Mouse (Mus musculus) kidney, postnatal 36 days (tissue): Measurements from ENCODE around the gene Myo1g.

Experiments used
- DNase-seq, 2 experiments: peaks; one replicate each; pipeline ENCODE4 v3.0.0; 2021 to 2022; ENCODE audit warnings: mixed read lengths in 2 of 2

Gene Myo1g

DNA sequence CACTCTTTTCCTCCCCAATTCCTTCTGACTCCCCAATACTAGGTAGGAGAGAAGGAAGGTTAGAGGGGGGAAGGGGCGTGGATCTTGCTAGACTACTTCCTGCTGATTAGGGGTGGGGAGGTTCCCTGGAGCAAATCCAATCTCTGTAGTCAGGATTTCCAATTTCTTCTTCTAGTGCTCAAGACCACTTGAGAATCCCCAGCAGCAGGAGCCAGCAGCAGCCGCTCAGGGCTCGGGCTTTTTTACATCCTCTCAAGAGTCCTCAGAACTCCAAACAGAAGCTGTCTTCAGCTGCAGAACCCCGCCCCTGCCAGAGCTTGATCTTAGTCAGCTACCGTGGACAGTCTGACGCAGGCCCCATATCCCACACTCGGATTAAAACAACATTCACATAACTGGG is 33.3 kb downstream of the Myo1g start:
- DNase-seq, result no peak

DNA sequence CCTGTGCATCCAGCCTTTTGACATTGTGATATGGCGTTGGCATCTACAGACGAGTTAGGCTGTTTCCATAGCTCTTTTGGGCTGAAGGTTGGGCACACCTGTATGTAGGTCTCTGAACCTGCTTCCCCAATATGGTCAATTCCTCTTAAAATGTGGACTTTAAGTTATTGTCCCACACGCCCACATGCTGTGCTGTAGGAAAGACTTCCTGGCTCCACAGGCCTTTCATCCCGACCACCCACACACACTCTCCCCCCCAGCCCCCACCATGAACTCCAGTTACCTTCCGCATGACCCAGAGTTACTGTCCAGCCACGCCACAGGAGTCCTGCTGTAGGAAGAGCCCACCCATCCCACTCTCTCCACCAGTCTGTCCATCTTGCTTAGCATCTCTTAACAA is 33.8 kb downstream of the Myo1g start:
- no peak for DNase-seq

DNA sequence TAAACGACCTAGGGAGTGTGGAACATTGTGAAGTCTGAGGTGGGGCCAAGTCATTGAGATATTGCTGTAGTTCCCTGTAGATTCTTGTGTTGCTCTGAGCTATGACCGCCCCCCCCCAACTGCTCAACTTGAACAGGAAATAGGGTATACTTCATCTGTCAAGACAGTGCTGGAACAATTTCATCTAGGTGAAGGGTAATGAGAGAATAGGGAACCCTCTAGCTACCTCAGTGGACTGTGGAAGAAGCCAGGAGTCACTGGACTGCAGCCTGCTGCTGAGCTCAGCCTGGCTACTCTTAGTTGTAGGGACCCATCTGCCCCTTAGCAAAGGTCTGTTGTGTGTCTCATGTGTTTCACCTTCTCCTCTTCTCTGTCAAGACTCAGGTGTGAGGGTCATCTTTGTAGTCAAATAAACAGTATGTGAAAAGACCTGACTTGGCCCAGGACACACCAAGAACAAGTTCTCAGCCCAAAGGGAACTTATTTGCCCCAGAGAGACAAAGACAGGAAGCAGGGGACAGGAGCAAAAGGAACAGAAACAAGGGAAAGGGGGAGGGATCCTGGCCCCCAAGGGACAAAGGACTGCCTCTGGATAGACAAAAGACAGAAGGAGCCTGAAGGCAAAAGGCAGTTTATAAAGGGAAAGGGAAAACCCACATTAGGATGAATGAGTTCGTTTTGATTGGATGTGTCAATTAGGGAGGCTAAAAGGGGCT is 36.4 kb downstream of the Myo1g start:
- DNase-seq, result no peak

DNA sequence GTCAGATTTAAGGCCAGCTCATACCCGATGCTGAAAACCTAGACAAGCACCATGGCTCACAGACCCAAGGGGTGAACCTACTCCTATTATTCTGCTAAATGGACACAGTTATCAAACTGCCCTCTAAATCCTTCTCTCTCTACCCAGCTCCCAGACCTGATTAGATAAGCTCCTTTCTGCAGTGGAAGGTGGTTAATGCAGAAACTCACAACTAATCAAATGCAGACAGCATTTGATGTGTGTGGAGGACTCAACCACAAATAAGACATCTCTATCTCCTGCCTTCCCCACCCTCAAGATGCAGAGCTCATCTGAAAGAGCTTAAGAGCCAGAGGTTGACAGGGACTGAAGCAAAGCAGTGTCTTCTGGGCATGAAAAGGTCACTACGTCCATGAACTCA is 37.7 kb downstream of the Myo1g start:
- DNase-seq, result no peak

DNA sequence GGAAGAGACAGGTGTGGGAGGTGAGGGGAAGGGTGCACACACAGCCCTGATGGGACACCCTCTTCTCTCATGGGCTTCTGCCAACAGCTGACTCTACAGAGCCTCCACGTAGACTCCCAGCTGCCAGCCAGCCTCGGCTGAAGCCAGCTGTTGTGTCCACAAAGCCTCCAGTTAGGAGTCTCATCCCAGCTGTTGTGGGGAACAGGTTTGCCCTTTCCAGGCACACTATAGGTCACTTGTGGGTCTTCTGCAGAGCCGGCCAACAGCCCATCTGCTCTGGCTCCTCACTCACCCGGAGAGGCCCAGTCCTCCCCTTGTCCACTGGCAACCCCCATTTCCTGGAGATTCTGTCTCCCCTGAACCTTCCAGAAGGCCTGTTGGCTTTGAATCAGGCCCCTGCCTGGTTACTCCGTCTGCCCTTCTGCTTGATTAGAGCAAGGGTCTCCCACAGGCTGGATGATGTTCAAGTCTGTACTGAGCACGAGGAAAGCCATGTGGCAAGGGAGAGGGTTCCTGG is 39.0 kb downstream of the Myo1g start:
- no peak for DNase-seq

DNA sequence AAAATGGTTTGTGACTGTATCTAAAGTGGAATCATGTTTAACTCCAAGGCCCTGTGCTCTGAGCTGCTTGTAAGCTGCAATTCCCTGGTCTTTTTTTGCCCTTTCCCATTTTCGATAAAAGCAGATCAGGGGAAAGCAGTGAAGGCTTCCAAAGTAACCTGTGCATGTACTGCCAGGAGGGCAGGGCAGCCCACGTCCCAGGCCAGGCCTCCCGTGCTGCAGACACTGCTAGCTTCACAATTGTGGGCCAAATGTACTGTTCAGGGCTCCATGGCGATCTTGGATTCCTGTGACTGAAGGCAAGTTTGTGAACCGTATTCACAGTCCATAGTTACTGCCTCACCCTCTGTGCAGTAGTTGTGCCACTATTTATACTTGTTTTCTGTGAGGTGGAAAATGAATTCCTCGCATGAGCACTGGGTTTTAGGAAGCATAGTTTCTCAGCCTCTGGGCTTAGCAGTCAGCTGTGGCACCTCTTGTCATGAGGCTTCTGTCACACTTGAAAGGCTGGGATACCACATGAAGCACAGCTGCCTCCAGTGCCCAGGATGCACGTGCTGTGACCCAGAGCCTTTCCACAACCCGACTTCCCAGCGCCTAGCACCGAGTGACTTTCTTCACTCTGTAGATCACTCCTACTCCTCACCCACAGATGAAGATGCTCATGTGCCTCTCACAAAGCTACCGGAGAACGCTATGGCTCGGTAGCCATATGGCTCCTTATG is 39.9 kb downstream of the Myo1g start:
- DNase-seq, result no peak

DNA sequence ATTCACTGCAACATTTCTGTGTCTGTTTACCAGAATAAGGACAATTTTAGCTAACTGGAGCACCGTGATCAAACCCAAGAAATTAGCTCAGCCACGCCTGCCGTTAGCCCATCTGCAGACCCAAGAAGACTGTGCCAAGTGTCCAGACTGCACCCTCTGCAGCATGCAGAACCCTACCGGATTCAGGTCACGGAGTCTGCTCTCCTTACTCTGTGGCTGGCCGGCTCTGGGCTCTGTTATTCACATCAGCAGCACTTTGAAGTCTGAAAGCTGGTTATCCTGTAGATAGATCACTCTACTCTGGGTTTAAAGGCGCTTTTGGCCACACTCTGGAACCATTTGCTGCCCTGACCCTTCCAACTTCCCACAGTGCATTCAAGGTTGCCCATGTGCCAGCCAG is 40.6 kb downstream of the Myo1g start:
- no peak for DNase-seq

DNA sequence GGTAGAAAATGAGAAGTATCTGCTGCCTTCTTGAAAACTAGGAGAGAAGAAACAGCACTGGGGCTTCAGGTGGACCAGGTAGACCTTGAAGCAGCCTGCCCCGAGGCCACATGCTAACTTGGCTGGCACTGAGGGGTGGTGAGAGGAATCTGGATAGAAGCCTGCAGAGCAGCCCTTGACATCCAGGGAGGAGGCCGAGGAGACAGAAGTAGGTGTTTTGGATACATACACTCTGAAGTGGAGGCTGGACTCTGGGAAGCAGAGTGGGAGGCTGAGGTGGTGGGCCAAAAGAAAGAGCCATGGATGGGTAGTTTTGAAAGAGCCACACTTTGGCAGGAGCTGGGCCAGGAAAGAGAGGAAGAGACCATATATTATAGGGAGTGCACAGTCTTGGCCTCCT is 41.5 kb downstream of the Myo1g start:
- no peak for DNase-seq

DNA sequence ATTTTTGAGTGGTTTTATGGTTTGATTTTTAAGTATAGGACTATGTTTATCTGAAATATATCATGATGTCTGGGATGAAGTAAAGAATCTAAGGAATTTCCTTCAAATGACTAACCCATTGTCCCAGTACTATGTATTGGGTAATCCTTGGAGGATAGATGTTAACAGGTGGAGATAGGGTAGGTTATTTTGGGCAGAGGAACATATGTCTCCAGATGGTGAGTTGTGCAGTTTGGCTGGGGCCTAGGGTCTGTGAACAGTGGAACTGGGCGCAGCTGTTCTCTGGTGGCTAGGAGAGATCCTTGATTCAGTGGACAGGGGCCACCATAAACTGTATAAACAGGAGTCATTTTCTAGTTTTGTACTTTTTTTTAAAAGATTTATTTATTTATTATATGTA is 43.4 kb downstream of the Myo1g start:
- DNase-seq, result no peak

DNA sequence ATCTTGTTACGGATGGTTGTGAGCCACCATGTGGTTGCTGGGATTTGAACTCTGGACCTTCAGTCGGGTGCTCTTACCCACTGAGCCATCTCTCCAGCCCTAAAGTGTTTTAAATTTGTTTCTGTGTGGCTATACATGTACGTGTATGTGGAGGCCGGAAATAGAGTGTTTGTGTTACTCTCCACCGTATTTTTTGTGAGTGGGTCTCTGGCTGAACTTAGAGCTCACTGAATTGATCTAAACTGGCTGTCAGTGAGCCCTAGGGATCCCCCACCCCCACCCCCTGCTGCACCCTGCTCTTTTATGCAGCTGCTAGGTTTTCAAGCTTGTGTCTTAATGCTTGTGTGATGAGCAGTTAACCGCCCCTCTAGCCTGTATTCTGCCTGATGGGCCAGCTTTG is 43.9 kb downstream of the Myo1g start:
- DNase-seq, result no peak

DNA sequence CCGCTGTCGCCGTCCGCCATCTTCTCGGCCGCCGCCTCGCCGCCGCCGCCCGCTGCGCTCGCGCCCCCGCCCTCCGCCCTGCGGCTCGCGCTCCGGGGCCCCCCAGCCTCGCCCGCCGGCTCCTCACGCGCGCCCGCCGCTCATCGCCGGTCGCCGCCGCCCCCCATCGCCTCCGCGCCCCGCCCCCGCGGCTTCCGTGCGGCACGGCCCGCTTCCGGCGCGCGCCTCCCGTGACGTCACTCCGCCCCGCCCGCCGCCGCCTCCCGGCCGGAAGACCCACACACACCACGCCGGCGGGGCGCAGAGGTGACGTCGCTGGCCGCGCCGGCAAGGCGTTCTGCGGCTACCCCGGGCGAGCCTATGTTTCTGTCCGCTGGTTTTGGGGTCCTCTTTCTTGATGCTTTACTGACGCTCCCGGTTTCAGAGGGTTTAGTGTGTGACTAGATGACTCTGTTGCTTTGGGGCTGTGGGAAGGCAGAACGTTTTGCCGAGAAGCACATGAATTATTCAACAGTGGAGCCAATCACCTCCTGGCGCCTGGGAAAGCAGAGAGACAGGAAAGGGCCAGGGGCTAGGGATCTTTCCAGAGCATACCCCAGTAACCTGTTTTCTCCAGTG is 44.8 kb downstream of the Myo1g start, which contains the start of gene Purb:
Gene Purb, minus strand, starts transcription at position 51 of the 618 bp plus-strand sequence.
- peak; percentile 92 to 97 for DNase-seq

DNA sequence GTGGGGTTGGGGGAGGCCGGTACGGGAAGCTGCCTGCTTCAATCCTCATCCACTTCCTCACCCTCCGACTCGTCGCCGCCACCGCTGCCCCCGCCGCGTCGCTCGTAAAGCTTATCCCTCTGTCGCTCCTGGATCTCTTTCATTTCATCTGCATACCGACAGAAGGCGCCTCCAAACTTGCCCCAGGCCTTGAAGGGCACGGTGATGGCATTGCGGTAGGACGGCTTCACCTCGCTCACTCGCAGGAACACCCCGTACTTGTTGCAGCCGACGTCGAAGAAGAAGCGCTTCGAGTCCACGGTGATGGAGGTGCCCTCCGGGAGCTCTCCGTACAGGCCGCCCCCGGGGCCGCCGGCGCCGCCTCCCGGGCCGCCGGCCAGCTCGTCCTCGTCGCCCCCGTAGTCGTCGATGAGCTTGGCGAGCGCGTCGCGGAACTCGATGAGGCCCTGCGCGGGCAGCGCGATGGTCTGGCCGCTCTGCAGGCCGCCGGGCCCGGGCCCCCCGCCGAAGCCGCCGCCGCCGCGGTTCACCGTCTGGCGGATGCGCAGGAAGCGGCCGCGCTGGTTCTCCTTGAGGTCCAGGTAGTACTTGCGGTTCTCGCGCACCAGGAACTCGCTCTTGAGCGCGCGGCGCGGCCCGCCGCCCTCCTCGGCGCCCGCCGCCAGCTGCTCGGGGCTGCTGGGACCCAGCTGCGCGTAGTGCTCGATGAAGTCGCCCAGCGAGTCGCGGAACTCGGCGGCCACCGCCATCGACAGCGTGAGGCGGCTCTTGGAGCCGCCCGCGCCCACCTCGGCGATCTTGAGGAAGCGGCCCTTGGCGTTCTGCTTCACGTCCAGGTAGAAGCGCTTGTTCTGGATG is 45.7 kb downstream of the Myo1g start:
- peak; percentile 43 to 74 for DNase-seq

DNA sequence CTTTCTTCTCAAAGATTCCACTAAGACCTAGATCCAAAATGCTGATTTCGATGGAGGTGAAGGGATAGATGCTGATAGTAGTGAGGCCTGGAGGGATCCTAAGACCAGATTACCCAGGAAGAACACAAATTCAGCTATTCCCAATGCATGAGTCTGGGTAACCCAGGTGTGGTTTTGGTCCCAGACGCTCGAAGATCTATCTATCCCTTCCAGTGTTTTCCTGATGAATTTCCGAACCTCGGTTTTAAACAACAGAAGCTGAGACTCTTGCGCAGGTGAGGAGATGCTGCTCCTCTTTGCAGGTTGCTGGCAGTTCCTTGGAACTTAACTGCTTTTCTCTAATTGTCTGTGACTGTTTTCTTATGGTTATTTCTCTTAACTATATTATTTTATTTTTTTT is 46.4 kb downstream of the Myo1g start:
- DNase-seq, result no peak

DNA sequence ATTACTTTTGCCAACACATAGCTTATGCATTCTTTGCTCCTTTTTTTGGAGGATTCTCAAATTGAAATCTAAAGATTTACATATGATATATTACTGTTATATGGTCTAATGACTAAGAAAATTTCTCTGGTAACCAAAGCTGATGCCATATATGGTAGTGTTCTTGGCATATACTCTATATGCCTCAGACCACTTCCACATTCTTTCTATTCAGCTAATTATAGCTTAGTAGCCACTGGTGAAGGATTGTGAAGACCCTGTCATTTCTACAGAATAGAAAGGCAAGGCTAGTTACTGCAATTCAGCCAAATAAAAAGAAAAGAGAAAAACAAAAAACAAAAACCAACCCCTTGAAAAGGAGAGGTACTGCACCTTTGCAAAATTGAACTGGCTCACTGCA is 48.7 kb downstream of the Myo1g start:
- DNase-seq, result no peak

DNA sequence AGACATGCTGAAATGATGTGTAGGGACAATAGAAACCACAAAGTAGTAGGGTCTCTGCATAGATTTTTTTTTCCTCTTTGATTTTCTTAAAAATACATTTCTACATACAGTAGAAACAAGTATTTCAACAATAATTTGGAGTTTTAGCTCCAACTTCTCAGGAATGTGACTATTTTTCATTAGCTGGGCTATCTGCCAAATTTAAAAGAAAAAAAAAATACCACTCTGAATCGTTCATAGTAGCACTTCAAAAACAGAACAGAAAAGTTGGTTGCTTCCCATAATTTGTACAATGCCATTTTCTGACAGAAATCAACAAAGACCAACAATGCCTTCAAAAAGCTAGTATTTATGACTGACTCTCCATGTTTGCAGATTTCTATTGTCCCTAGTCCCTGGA is 49.3 kb downstream of the Myo1g start:
- DNase-seq, result no peak

DNA sequence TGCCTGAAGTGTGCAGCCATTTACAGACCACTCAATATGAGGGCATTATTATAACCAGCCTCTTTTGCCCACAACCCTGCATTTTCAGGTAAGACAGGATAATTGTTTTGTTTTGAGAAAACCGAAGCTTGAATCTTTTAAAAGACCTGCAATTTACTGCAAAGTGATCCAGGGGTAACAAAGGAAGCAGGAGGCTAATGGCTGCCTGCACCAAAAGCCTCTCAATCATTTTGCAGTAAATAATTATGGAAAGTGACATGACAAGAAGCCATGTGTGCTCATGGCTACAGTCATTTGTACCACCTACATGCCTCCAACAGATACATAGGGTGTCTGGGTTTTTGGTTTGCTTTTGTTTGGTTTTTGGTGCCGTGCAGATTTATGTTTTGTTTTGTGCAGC is 49.7 kb downstream of the Myo1g start:
- no peak for DNase-seq

DNA sequence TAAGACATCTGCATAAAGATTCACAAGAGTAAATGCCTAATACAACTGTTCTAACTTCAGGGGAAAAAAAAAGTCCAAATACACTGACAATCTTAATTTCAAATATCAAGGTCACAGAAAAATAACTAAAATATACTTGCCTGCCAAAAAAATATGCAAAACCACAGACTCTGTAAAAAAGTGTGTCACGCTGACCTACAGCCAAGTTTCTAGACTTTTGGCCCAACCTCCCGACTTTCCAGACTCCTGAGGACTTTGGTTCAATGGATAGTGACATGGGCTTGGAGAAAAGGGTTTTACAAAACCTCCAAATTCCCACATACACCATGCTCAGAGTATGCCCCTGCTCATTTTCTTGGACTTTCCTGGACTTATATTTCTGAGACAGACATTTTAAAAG is 52.2 kb downstream of the Myo1g start:
- DNase-seq, result peak; percentile 32 to 51

DNA sequence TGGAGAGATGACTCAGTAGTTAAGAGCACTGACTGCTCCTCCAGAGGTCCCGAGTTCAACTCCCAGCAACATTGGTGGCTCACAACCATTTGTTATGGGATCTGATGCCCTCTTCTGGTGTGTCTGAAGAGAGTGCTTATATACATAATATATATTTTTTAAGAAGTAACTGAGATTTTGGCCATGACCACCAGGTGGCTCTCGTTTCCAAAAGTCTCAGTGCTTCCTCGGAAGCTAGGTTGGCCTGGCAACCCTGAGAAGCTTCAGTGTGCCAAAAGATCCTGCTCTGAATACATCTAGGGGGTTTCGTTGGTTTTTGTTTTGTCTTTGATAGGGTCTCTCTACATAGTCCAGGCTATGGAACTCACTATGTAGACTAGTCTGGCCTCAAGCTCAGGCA is 55.6 kb downstream of the Myo1g start:
- DNase-seq, result peak; percentile 62 to 77

DNA sequence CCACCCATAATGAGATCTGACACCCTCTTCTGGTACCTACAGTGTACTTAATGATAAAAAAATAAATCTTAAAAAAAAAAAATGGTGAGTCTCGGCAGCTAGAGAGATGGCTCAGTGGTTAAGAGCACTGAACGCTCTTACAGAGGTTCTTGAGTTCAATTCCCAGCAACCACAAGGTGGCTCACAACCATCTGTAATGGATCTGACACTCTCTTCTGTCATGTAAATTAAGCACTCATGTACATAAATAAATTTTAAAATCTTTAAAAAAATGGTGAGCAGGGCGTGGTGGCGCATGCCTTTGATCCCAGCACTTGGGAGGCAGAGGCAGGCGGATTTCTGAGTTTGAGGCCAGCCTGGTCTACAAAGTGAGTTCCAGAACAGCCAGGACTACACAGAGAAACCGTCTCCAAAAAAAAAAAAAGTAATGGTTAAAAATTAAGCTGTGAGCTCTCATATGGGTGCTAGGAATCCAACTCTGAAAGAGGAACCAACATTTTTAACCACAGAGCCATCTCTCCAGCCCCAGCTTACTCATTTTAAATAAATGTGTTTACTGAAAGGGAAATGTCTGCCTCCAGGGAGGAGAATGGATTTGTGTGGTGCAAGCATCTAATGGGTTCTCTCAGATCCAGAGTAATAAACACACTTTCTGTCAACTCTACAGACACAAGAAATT is 57.5 kb downstream of the Myo1g start:
- DNase-seq, result no peak
